Mouse (Mus musculus) intestine, postnatal 0 days (tissue): ENCODE results near the gene Myo16. TPM values are rescaled to one million over a fixed set of nuclear protein-coding genes. Genes with fewer than 3 reads are reported as not detected.

Experiments
- ATAC-seq: fragments of 200-750 bp; cut with Nextera tagmentation; 2 replicates; pipeline ENCODE4 v1.8.0; 2017; ENCODE audit warnings: mild to moderate bottlenecking, moderate TSS enrichment, moderate library complexity
- H3K27ac ChIP-seq: fragments of 300-500 bp; sonication (generic); 2 replicates; pipeline ENCODE4 v1.5.1; 2014; ENCODE audit warnings: mild to moderate bottlenecking, low read depth, low read length, moderate library complexity
- H3K27me3 ChIP-seq: fragments of 300-500 bp; sonication (generic); replicated peaks from 2 replicates; pipeline ENCODE4 v1.6.1; 2014; ENCODE audit warnings: low read length, mixed read lengths; ENCODE audit not compliant: control insufficient read depth, insufficient read depth
- H3K36me3 ChIP-seq: fragments of 300-500 bp; sonication (generic); 2 replicates; pipeline ENCODE4 v1.6.1; 2014; ENCODE audit warnings: mild to moderate bottlenecking, moderate library complexity; ENCODE audit not compliant: control insufficient read depth, insufficient read depth
- H3K4me1 ChIP-seq: fragments of 300-500 bp; sonication (generic); replicated peaks from 2 replicates; pipeline ENCODE4 v1.6.1; 2014; ENCODE audit warnings: antibody characterized with exemption, low read length, mixed read lengths; ENCODE audit not compliant: control insufficient read depth, insufficient read depth
- H3K4me2 ChIP-seq: fragments of 300-500 bp; sonication (generic); replicated peaks from 2 replicates; pipeline ENCODE4 v1.6.1; 2014; ENCODE audit warnings: low read depth, mild to moderate bottlenecking, moderate library complexity
- H3K4me3 ChIP-seq: fragments of 300-500 bp; sonication (generic); 2 replicates; pipeline ENCODE4 v1.5.1; 2014; ENCODE audit warnings: low read depth, low read length
- H3K9ac ChIP-seq: fragments of 300-500 bp; sonication (generic); 2 replicates; pipeline ENCODE4 v1.6.1; 2014; ENCODE audit warnings: mild to moderate bottlenecking, low read depth, low read length
- H3K9me3 ChIP-seq: fragments of 300-500 bp; sonication (generic); 2 replicates; pipeline ENCODE4 v1.6.1; 2016; ENCODE audit warnings: mixed run types; ENCODE audit not compliant: control insufficient read depth
- CTCF ChIP-seq: sonication (generic); IDR thresholded peaks from 2 replicates; pipeline ENCODE4 v1.5.1; 2016; ENCODE audit warnings: low read depth, mild to moderate bottlenecking, control low read depth, antibody characterized with exemption, moderate library complexity
- WGBS: fragments of 180-500 bp; shearing (Covaris S2); extraction: QIAGEN DNeasy Blood & Tissue Kit; methylation state at CpG from one replicate; pipeline ENCODE4 v1.1.7; 2014; 5-methylcytosine and 5-hydroxymethylcytosine counted together
- polyA plus RNA-seq: library from polyadenylated mRNA; unstranded; fragments of >200 nt; fragmentation: Nextera tagmentation; extraction: Ambion mirVana; gene quantifications from 2 replicates; pipeline ENCODE4 v1.2.1, GENCODE M21; 2015

Myo16 gene
- polyA plus RNA-seq, 1 experiment from 2014 or later, result not detected

GRCm38 (mm10) chr8:10613371-10613770 is 459.7 kb downstream of the Myo16 start:
- H3K4me1 ChIP-seq, result no peaks in the 10 kb centered on the region
- H3K27me3 ChIP-seq, result no peaks in the 10 kb centered on the region
- peak; percentile 63 for TF ChIP-seq CTCF
- no peak overlapping the region for H3K4me3 ChIP-seq
- H3K36me3 ChIP-seq, result no peaks in the 10 kb centered on the region
- 50% methylated on average over 2 of the region's 2 CpGs for WGBS
- no peak overlapping the region for H3K4me2 ChIP-seq
- no peak overlapping the region for H3K27ac ChIP-seq
- ATAC-seq, result no peak
- peaks cover 3% of the 10 kb centered on the region; the same call in 1 of the 2 replicates for H3K9me3 ChIP-seq
- H3K9ac ChIP-seq, result no peak overlapping the region

DNA sequence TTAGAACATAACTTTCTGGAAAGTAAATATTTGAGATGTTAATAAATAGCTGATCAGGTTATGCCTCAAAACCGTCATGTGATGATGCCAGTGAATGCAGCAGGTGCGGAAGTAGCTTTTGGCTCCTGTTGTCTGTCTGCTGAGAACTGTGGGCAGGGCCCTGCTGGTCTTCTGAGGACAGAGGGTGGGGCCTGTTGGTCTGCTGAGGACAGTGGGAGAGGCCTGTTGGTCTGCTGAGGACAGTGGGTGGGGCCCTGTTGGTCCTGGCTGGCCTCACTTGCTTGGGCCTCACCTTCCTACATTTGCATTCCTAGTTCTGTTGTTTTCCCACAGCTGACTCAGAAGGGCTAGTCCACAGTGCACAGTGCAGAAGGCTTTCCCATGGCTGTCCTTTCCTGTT is 466.0 kb downstream of the Myo16 start:
- 57% methylated on average over 2 of the region's 2 CpGs for WGBS
- H3K27ac ChIP-seq, result no peak overlapping the region
- no peaks in the 10 kb centered on the region for H3K4me1 ChIP-seq
- H3K36me3 ChIP-seq, result no peaks in the 10 kb centered on the region
- H3K4me3 ChIP-seq, result no peak overlapping the region
- H3K4me2 ChIP-seq, result no peak overlapping the region
- no peaks in the 10 kb centered on the region for H3K27me3 ChIP-seq
- H3K9me3 ChIP-seq, result peaks cover 3% of the 10 kb centered on the region; the same call in 1 of the 2 replicates
- ATAC-seq, result peak; percentile 88
- no peak for TF ChIP-seq CTCF
- H3K9ac ChIP-seq, result no peak overlapping the region

DNA sequence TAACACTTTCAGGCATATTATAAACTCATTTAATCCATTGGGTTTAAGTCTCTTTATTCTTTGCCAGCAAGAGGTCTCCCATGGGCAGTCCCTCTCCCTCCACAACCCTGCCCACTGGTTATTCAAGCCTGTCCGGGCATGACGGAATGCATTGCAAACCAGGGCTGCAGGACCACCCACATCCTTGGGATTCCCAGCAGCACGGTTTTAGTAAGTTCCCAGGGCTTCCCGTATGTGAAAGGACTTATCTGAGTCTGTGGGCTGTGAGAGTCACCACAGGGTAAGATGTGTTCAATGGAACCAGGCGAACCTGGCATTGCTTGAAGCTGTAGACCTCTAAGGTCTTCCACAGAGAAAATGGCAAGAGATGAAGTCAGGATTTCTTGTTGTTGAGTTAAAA is 471.6 kb downstream of the Myo16 start:
- no peak overlapping the region for H3K9ac ChIP-seq
- no peak for ATAC-seq

DNA sequence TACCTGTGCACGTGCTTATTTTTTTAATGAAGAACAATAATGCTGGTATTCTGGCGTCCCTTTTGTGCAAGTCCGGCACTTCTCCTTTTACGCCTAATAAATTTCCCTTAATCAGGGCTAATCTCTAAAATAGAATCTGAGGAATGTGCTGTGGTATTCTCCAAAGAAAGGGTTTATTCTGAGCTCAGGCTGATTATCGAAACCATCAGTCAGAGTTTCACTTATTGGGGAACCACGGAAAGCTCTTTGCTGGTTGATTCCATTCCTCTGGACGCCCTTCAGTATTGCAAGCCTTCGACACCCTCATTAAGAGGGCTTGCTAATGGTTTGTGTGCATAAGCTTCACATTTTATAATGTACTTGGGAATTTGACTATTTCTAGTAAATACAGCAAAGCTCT is 475.0 kb downstream of the Myo16 start:
- 77% methylated on average over 8 of the region's 8 CpGs for WGBS
- H3K27me3 ChIP-seq, result no peaks in the 10 kb centered on the region
- no peaks in the 10 kb centered on the region for H3K9me3 ChIP-seq
- no peak for TF ChIP-seq CTCF
- no peak for ATAC-seq
- H3K27ac ChIP-seq, result no peak overlapping the region
- no peak overlapping the region for H3K4me2 ChIP-seq
- H3K4me1 ChIP-seq, result no peaks in the 10 kb centered on the region
- H3K36me3 ChIP-seq, result no peaks in the 10 kb centered on the region
- no peak overlapping the region for H3K9ac ChIP-seq
- H3K4me3 ChIP-seq, result no peak overlapping the region

More for the DNA sequence above, 471.6 kb downstream of the Myo16 start:
- Histone ChIP-seq H3K27me3 (no peaks in the 10 kb centered on the region), H3K4me2 (no peak overlapping the region), H3K36me3 (no peaks in the 10 kb centered on the region), H3K4me1 (no peaks in the 10 kb centered on the region), H3K4me3 (no peak overlapping the region), H3K9me3 (no peaks in the 10 kb centered on the region), H3K27ac (no peak overlapping the region)
- 53% methylated on average over 5 of the region's 5 CpGs for WGBS
- no peak for TF ChIP-seq CTCF

- Histone ChIP-seq H3K4me1 (no peaks in the 10 kb centered on the region), H3K27me3 (no peaks in the 10 kb centered on the region), H3K27ac (no peak overlapping the region), H3K36me3 (no peaks in the 10 kb centered on the region), H3K9me3 (no peaks in the 10 kb centered on the region), H3K9ac (no peak overlapping the region), H3K4me2 (no peak overlapping the region), H3K4me3 (no peak overlapping the region)
- TF ChIP-seq CTCF, result no peak
- 45% methylated on average over 5 of the region's 5 CpGs for WGBS
- ATAC-seq, result no peak
Measured at GRCm38 (mm10) chr8:10629862-10630261, 476.2 kb downstream of the Myo16 start.

- ATAC-seq, result no peak
- no peak for TF ChIP-seq CTCF
- no peaks in the 10 kb centered on the region for H3K36me3 ChIP-seq
- WGBS, result 73% methylated on average over 2 of the region's 2 CpGs
- no peaks in the 10 kb centered on the region for H3K27me3 ChIP-seq
- no peak overlapping the region for H3K9ac ChIP-seq
- H3K4me2 ChIP-seq, result no peak overlapping the region
- no peaks in the 10 kb centered on the region for H3K9me3 ChIP-seq
- H3K27ac ChIP-seq, result no peak overlapping the region
- no peak overlapping the region for H3K4me3 ChIP-seq
- no peaks in the 10 kb centered on the region for H3K4me1 ChIP-seq
Measured at GRCm38 (mm10) chr8:10631006-10631405, 477.3 kb downstream of the Myo16 start.

DNA sequence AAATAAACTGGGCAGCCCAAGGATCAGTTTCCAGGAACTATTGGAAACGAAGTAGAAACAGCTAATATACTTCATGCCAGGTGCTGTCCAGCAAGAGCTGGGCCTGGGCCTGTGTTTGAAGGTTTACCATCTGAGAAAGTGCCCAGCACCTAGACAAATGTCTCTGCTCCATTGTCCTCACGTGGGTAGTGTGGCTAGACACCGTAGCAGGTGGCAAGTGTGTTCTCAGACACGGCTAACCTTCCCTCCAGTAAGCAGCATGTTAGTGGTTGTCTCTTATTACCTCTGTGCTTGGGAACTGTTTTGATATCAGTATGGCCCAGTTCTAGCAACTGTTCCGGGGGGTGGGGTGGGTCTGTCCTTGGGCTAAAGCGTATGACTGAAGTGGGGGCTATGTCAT is 478.9 kb downstream of the Myo16 start:
- H3K27ac ChIP-seq, result no peak overlapping the region
- no peak overlapping the region for H3K9ac ChIP-seq
- no peak overlapping the region for H3K4me2 ChIP-seq
- H3K27me3 ChIP-seq, result no peaks in the 10 kb centered on the region
- H3K4me3 ChIP-seq, result no peak overlapping the region
- TF ChIP-seq CTCF, result no peak
- 87% methylated on average over 6 of the region's 6 CpGs for WGBS
- no peak for ATAC-seq
- H3K9me3 ChIP-seq, result no peaks in the 10 kb centered on the region
- H3K4me1 ChIP-seq, result no peaks in the 10 kb centered on the region
- no peaks in the 10 kb centered on the region for H3K36me3 ChIP-seq
